Mouse (Mus musculus) brain, adult 2 months (tissue): ENCODE measurements at regions not wholly inside any gene's neighbourhood (a gene's known extent, or its start where the extent isn't known, plus 50 kb on each side); places are given as distances from the start of the nearest gene placed in this dataset.
A peak's percentile ranks its signal among the peaks of the same experiment; 100 is the strongest.
"Not testable (repeated sequence)": the region's sequence is repeated elsewhere in the genome, so short reads cannot be mapped to it uniquely, and the experiment has no call there.

Experiments
- DNase-seq: peaks from one replicate; pipeline ENCODE4 v3.0.0; 2011; ENCODE audit warnings: low read depth, low spot score

GRCm38 (mm10) chr2:166516261-166516660 lies 197.4 kb downstream of the Prex1 start:
- DNase-seq = no peak

- no peak for DNase-seq
These were observed 199.0 kb downstream of the Prex1 start for GRCm38 (mm10) chr2:166514664-166515063.

GRCm38 (mm10) chr2:166512488-166512887 lies 201.1 kb downstream of the Prex1 start:
- no peak for DNase-seq

- DNase-seq = not testable (repeated sequence)
These were observed 202.2 kb downstream of the Prex1 start for GRCm38 (mm10) chr2:166511477-166511876.

GRCm38 (mm10) chr2:166510776-166511175 lies 202.9 kb downstream of the Prex1 start:
- DNase-seq = no peak

- no peak for DNase-seq
These were observed 204.0 kb downstream of the Prex1 start for GRCm38 (mm10) chr2:166509591-166509990.

- no peak for DNase-seq
These were observed 204.8 kb downstream of the Prex1 start for GRCm38 (mm10) chr2:166508656-166509420.

- DNase-seq = no peak
These were observed 208.3 kb downstream of the Prex1 start for GRCm38 (mm10) chr2:166505309-166505708.

GRCm38 (mm10) chr2:166503666-166504065 lies 210.0 kb downstream of the Prex1 start:
- no peak for DNase-seq

- no peak for DNase-seq
These were observed 220.7 kb downstream of the Prex1 start for GRCm38 (mm10) chr2:166492895-166493294.

- DNase-seq = no peak
These were observed 221.2 kb downstream of the Prex1 start for GRCm38 (mm10) chr2:166492421-166492820.

GRCm38 (mm10) chr2:166491861-166492260 lies 221.8 kb downstream of the Prex1 start:
- DNase-seq = no peak

- DNase-seq = no peak
These were observed 224.4 kb downstream of the Prex1 start for GRCm38 (mm10) chr2:166489041-166489872.

GRCm38 (mm10) chr2:166487688-166488087 lies 225.9 kb downstream of the Prex1 start:
- peak; percentile 37 for DNase-seq

GRCm38 (mm10) chr2:166485788-166486187 lies 227.8 kb downstream of the Prex1 start:
- no peak for DNase-seq

GRCm38 (mm10) chr2:166485361-166485760 lies 228.3 kb downstream of the Prex1 start:
- no peak for DNase-seq

GRCm38 (mm10) chr2:166483617-166484319 lies 229.9 kb downstream of the Prex1 start:
- peak; percentile 47 for DNase-seq

- peak; percentile 83 for DNase-seq
These were observed 230.7 kb downstream of the Prex1 start for GRCm38 (mm10) chr2:166482720-166483616.

GRCm38 (mm10) chr2:166481774-166482173 lies 231.9 kb downstream of the Prex1 start:
- no peak for DNase-seq

- DNase-seq = no peak
These were observed 232.3 kb downstream of the Prex1 start for GRCm38 (mm10) chr2:166481362-166481761.

- no peak for DNase-seq
These were observed 232.7 kb downstream of the Prex1 start for GRCm38 (mm10) chr2:166480883-166481282.
